Mouse (Mus musculus) spleen, adult 2 months (tissue): ENCODE data around the gene Pax7. TPM values are rescaled to one million over a fixed set of nuclear protein-coding genes. Genes with fewer than 3 reads are reported as not detected.

Experiments used
- DNase-seq, 2 experiments: peaks; one replicate each; pipeline versions ENCODE4 v3.0.0 to v3.0.0-alpha.2; 2012 to 2021; ENCODE audit warnings: low spot score in 2 of 2, low read depth in 1 of 2
- H3K27ac ChIP-seq: fragments of 200-500 bp; 2 replicates; pipeline ENCODE4 v1.5.1; 2012; ENCODE audit warnings: low read length, inconsistent platforms; ENCODE audit not compliant: insufficient read depth
- H3K27me3 ChIP-seq: fragments of 200-500 bp; 2 replicates; pipeline ENCODE4 v1.6.1; 2012; ENCODE audit warnings: mild to moderate bottlenecking, moderate library complexity, low read length, inconsistent platforms; ENCODE audit not compliant: control insufficient read depth, insufficient read depth
- H3K36me3 ChIP-seq: fragments of 200-500 bp; 2 replicates; pipeline ENCODE4 v1.6.1; 2012; ENCODE audit warnings: mild to moderate bottlenecking, low read length, inconsistent platforms; ENCODE audit not compliant: control insufficient read depth, insufficient read depth
- H3K4me1 ChIP-seq: fragments of 200-500 bp; 2 replicates; pipeline ENCODE4 v1.6.1; 2011; ENCODE audit warnings: inconsistent platforms; ENCODE audit not compliant: control insufficient read depth, insufficient read depth, insufficient read length
- H3K4me3 ChIP-seq: fragments of 200-500 bp; 2 replicates; pipeline ENCODE4 v1.5.1; 2011; ENCODE audit warnings: mild to moderate bottlenecking, inconsistent platforms; ENCODE audit not compliant: insufficient read depth, insufficient read length; ENCODE audit errors: extremely low read depth
- CTCF ChIP-seq: fragments of 200-500 bp; IDR thresholded peaks from 2 replicates; pipeline ENCODE4 v1.5.1; 2011; ENCODE audit warnings: mild to moderate bottlenecking, inconsistent platforms; ENCODE audit not compliant: insufficient read depth, insufficient read length, insufficient replicate concordance; ENCODE audit errors: extremely low read depth
- POLR2A ChIP-seq: fragments of 200-500 bp; IDR thresholded peaks from 2 replicates; pipeline ENCODE4 v1.6.1; 2011; ENCODE audit warnings: low read depth, low read length, inconsistent platforms
- WGBS: fragments of 180-500 bp; shearing (Covaris S2); methylation state at CpG from one replicate; pipeline ENCODE4 v1.1.7; 2018; 5-methylcytosine and 5-hydroxymethylcytosine counted together
- polyA plus RNA-seq: library from polyadenylated mRNA; depleted of rRNA; stranded (reverse); fragments of >200 nt; gene quantifications from 2 replicates; pipeline ENCODE4 v1.2.3, GENCODE M21; 2012

The Pax7 gene
- polyA plus RNA-seq, 1 experiment: 0.11 TPM

DNA sequence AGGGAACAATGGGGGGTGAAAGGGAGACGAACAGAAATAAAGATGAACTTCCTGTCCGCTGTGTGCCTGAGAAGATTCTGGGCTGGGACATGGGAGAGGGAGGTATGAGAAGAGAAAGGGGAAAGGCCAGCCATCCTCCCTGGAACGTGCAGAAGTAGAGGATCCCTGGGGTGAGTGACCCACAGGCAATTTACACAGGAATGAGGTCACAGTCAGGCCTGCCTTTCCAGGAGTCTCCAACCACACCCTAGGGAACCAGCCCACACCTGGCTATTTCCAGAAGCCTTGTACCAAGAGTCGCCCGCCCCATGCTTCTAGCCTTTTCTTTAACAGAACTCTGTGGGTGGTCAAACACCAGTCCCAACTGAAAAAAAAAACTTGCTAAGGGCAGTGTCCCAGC is 65.5 kb downstream of the Pax7 start:
- WGBS: 73% methylated on average over 5 of the region's 5 CpGs
- Histone ChIP-seq H3K36me3 (no peaks in the 10 kb centered on the region), H3K4me1 (no peaks in the 10 kb centered on the region), H3K27ac (no peak overlapping the region), H3K27me3 (no peaks in the 10 kb centered on the region), H3K4me3 (no peak overlapping the region)
- TF ChIP-seq CTCF: no peak
- no peak for TF ChIP-seq POLR2A
- DNase-seq: no peak

GRCm38 (mm10) chr4:139767115-139767718 is 66.1 kb downstream of the Pax7 start:
- no peak for DNase-seq
- no peaks in the 10 kb centered on the region for H3K27me3 ChIP-seq
- H3K4me1 ChIP-seq: no peaks in the 10 kb centered on the region
- no peak for TF ChIP-seq POLR2A
- no peak for TF ChIP-seq CTCF
- no peaks in the 10 kb centered on the region for H3K36me3 ChIP-seq
- H3K4me3 ChIP-seq: no peak overlapping the region
- WGBS: 42% methylated on average over 18 of the region's 18 CpGs
- H3K27ac ChIP-seq: no peak overlapping the region

GRCm38 (mm10) chr4:139761911-139762310 is 71.4 kb downstream of the Pax7 start:
- TF ChIP-seq CTCF (no peak), POLR2A (no peak)
- no peaks in the 10 kb centered on the region for H3K4me1 ChIP-seq
- WGBS: 45% methylated on average over 13 of the region's 13 CpGs
- H3K4me3 ChIP-seq: no peak overlapping the region
- H3K36me3 ChIP-seq: no peaks in the 10 kb centered on the region
- no peak overlapping the region for H3K27ac ChIP-seq
- no peak for DNase-seq
- H3K27me3 ChIP-seq: no peaks in the 10 kb centered on the region

DNA sequence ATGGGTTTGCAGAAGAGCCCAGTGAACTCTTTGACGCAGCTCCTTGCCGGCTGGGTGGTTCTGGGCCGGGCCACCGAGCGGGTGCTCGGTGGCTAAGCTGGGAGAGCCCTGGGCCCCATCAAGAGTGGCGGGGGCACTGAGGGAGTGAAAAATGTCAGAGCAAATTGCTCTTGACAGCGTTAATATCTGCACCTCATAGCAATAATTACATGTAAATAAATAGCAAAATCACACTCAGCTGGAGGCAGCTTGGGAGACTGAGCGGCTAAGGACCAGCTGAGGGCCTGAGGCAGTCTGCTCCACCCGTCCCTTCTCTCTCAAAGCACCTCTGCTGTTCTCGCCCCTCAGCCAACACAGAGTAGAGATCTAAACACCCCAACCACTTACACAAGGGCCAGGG is 72.6 kb downstream of the Pax7 start:
- Histone ChIP-seq H3K27ac (no peak overlapping the region), H3K4me3 (no peak overlapping the region), H3K4me1 (no peaks in the 10 kb centered on the region), H3K27me3 (no peaks in the 10 kb centered on the region), H3K36me3 (no peaks in the 10 kb centered on the region)
- 83% methylated on average over 11 of the region's 11 CpGs for WGBS
- DNase-seq: no peak
- no peak for TF ChIP-seq CTCF

- H3K27me3 ChIP-seq: no peaks in the 10 kb centered on the region
- WGBS: 66% methylated on average over 16 of the region's 17 CpGs
- TF ChIP-seq POLR2A (no peak), CTCF (no peak)
These were observed 74.6 kb downstream of the Pax7 start for GRCm38 (mm10) chr4:139758512-139759340.

DNA sequence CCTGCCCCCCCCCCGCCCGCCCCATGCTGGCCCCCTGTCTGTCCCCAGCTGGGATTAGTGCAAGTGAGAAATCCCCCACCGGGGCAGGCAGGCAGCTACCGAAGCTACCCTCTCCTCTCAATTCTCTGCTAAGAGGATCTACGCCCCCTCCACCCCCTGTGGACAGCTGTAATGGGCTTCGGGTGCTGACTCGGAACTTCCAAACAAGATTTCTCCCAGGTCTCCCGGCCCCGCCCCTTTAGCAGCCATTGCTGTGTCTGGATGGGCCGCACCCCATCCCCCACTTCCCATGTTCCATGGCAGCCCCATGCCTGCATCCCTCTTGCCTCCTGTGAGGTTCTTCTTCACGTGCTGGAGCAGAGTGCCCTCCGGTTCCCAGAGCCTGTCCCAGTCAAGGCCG is 76.4 kb downstream of the Pax7 start:
- DNase-seq: no peak
- Histone ChIP-seq H3K36me3 (no peaks in the 10 kb centered on the region), H3K27me3 (no peaks in the 10 kb centered on the region), H3K27ac (no peak overlapping the region), H3K4me1 (peaks cover 3% of the 10 kb centered on the region), H3K4me3 (no peak overlapping the region)
- WGBS: 73% methylated on average over 13 of the region's 13 CpGs
- TF ChIP-seq POLR2A: no peak
- TF ChIP-seq CTCF: no peak

More at GRCm38 (mm10) chr4:139758512-139759340, 74.6 kb downstream of the Pax7 start:
- Histone ChIP-seq H3K27ac (no peak overlapping the region), H3K4me3 (no peak overlapping the region), H3K4me1 (peaks cover 3% of the 10 kb centered on the region), H3K36me3 (no peaks in the 10 kb centered on the region)
- no peak for DNase-seq
